Mouse (Mus musculus) brown adipose tissue, adult 24 weeks (tissue): Measurements from ENCODE around the gene Rxfp4. TPM values are rescaled to one million over a fixed set of nuclear protein-coding genes. Genes with fewer than 3 reads are reported as not detected.

Experiments used
- H3K27ac ChIP-seq: fragments of 200-500 bp; replicated peaks from 2 replicates; pipeline ENCODE4 v1.5.1; 2012; ENCODE audit warnings: low read depth, mild to moderate bottlenecking, low read length
- H3K4me1 ChIP-seq: fragments of 200-500 bp; 2 replicates; pipeline ENCODE4 v1.6.1; 2012; ENCODE audit warnings: low read length, mixed read lengths; ENCODE audit not compliant: control insufficient read depth, insufficient read depth, insufficient read length
- H3K4me3 ChIP-seq: fragments of 200-500 bp; 2 replicates; pipeline ENCODE4 v1.5.1; 2012; ENCODE audit warnings: low read depth, mild to moderate bottlenecking, low read length, moderate library complexity; ENCODE audit not compliant: insufficient read depth
- polyA plus RNA-seq: library from polyadenylated mRNA; stranded (reverse); fragments of >200 nt; gene quantifications from 2 replicates; pipeline ENCODE4 v1.2.4, GENCODE M21; 2012; ENCODE audit not compliant: missing spikeins, insufficient read depth, insufficient read length

Gene Rxfp4
- polyA plus RNA-seq: not detected in 2 replicates

- peaks cover 6% of the 10 kb centered on the region; the same call in 1 of the 2 replicates for H3K4me1 ChIP-seq
- no peak within 1 kb of the TSS for H3K27ac ChIP-seq
- H3K4me3 ChIP-seq: no peak within 1 kb of the TSS
Observed at GRCm38 (mm10) chr3:88652846-88653515, at the start of gene Rxfp4. TSS of gene Rxfp4 (minus strand) at chr3:88653142.

- Histone ChIP-seq H3K4me3 (no peak overlapping the region), H3K4me1 (no peaks in the 10 kb centered on the region), H3K27ac (no peak overlapping the region)
Observed at GRCm38 (mm10) chr3:88701222-88701621, 48.3 kb upstream of the Rxfp4 start.

GRCm38 (mm10) chr3:88700247-88700646, 47.3 kb upstream of the Rxfp4 start:
- Histone ChIP-seq H3K4me1 (no peaks in the 10 kb centered on the region), H3K27ac (no peak overlapping the region), H3K4me3 (no peak overlapping the region)

GRCm38 (mm10) chr3:88698834-88699233, 45.9 kb upstream of the Rxfp4 start:
- H3K4me1 ChIP-seq: no peaks in the 10 kb centered on the region
- H3K27ac ChIP-seq: no peak overlapping the region
- no peak overlapping the region for H3K4me3 ChIP-seq

- Histone ChIP-seq H3K4me1 (no peaks in the 10 kb centered on the region), H3K27ac (no peak overlapping the region), H3K4me3 (no peak overlapping the region)
Observed at GRCm38 (mm10) chr3:88698051-88698450, 45.1 kb upstream of the Rxfp4 start.

- H3K4me1 ChIP-seq: no peaks in the 10 kb centered on the region
- no peak overlapping the region for H3K27ac ChIP-seq
- no peak overlapping the region for H3K4me3 ChIP-seq
Observed at GRCm38 (mm10) chr3:88695545-88695944, 42.6 kb upstream of the Rxfp4 start.

GRCm38 (mm10) chr3:88689079-88689478, 36.1 kb upstream of the Rxfp4 start:
- H3K27ac ChIP-seq: no peak overlapping the region
- H3K4me3 ChIP-seq: no peak overlapping the region
- peaks cover 5% of the 10 kb centered on the region for H3K4me1 ChIP-seq

- Histone ChIP-seq H3K27ac (peak overlapping the region; percentile 96), H3K4me1 (peaks cover 5% of the 10 kb centered on the region), H3K4me3 (peak overlapping the region; percentile 89)
Observed at GRCm38 (mm10) chr3:88686734-88687611, 34.0 kb upstream of the Rxfp4 start.

- H3K4me3 ChIP-seq: peak overlapping the region; percentile 89
- H3K4me1 ChIP-seq: peaks cover 5% of the 10 kb centered on the region
- H3K27ac ChIP-seq: peak overlapping the region; percentile 96
Observed at GRCm38 (mm10) chr3:88685958-88686451, 33.1 kb upstream of the Rxfp4 start.

GRCm38 (mm10) chr3:88684980-88685941, 32.3 kb upstream of the Rxfp4 start, which contains the start of gene Khdc4:
TSS of gene Khdc4 (plus strand) at chr3:88685803.
- H3K4me1 ChIP-seq: peaks cover 5% of the 10 kb centered on the region

GRCm38 (mm10) chr3:88684236-88684979, 31.5 kb upstream of the Rxfp4 start:
- Histone ChIP-seq H3K4me1 (peaks cover 5% of the 10 kb centered on the region), H3K4me3 (peak overlapping the region; percentile 67; the same call in 1 of the 2 replicates), H3K27ac (peak overlapping the region; percentile 79; the same call in 1 of the 2 replicates)

More at GRCm38 (mm10) chr3:88684980-88685941, 32.3 kb upstream of the Rxfp4 start, which contains the start of gene Khdc4:
- H3K27ac ChIP-seq: peak within 1 kb of the TSS; percentile 96
- H3K4me3 ChIP-seq: peak within 1 kb of the TSS; percentile 89

GRCm38 (mm10) chr3:88683814-88684213, 30.9 kb upstream of the Rxfp4 start:
- Histone ChIP-seq H3K4me3 (no peak overlapping the region), H3K27ac (no peak overlapping the region), H3K4me1 (peaks cover 5% of the 10 kb centered on the region)

GRCm38 (mm10) chr3:88677399-88677798, 24.5 kb upstream of the Rxfp4 start:
- Histone ChIP-seq H3K4me1 (no peaks in the 10 kb centered on the region), H3K4me3 (peak overlapping the region; percentile 61), H3K27ac (no peak overlapping the region)

GRCm38 (mm10) chr3:88664095-88664494, 11.2 kb upstream of the Rxfp4 start:
- H3K27ac ChIP-seq: no peak overlapping the region
- no peaks in the 10 kb centered on the region for H3K4me1 ChIP-seq
- H3K4me3 ChIP-seq: no peak overlapping the region
